Mouse (Mus musculus) T-helper 17 cell (primary cell): ENCODE data around the gene Mfsd11.
"Not testable (repeated sequence)": the region's sequence is repeated elsewhere in the genome, so short reads cannot be mapped to it uniquely, and the experiment has no call there.

Experiments used
- in situ Hi-C, 2 experiments: fragments of 300-600 bp; cut with MboI, MseI; formaldehyde crosslinking; loops; 1 replicate in 1 of 2; 2 replicates in 1 of 2; pipeline ENCODE4 v1.15.1; 2025; ENCODE audit warnings: high pct_unique_total_duplicates in 2 of 2

Mfsd11 gene

DNA sequence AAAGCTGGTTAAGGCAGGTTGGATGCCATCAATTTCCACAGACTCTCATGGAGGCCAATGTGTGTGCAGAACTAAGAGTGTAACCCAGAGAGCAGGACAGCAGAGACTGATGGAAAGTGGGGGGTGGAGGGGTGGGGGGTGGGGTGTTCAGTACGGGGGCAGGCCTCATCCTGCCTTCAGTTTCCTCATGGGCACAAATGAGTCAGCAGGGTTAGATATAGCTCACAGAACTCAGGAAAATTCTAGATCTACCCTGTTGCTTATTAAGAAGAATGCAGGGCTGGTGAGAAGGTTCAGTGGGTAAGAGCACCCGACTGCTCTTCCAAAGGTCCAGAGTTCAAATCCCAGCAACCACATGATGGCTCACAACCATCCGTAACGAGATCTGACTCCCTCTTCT is 17.4 kb downstream of the Mfsd11 start:
- in situ Hi-C loops: no loop called here

DNA sequence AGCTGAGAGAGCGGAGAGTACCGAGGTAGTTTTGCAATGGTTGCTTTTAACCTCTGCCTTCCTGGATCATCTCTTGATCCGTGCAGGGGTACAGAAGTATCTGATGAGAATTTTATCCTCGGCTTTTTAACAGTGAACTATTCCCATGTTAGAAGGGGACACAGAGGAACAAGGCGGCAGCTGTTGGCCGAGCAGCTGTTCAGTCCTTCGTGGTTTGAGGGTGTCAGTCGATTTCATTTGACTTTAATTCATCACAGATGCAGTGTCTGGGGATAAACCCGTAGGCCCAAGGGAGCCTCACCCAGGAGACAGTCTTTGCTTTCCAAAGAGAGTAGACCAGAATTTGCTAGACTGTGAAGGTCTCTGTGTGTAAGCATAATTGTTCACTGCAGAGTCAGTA is 19.3 kb downstream of the Mfsd11 start:
- in situ Hi-C loops: no loop called here

DNA sequence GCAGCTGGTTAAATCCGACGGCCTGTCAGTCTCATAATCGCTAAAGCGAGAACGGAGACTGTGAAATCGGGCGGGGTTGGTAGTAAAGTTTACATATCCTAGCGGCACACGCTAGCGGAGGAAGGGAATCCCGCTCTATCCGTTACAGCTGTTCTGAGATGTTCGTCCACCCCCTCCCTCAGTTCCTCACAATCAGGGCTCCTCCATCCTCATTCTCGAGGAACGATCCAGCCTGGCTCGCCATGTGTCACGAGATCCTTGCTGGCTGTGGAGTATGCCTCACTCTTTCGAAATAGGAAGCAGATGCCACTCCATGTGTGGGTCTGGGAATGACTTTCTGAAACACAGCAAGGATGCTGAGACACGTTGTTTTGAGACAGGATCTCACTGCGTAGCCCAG is 21.7 kb downstream of the Mfsd11 start:
- in situ Hi-C loops: no loop called here

DNA sequence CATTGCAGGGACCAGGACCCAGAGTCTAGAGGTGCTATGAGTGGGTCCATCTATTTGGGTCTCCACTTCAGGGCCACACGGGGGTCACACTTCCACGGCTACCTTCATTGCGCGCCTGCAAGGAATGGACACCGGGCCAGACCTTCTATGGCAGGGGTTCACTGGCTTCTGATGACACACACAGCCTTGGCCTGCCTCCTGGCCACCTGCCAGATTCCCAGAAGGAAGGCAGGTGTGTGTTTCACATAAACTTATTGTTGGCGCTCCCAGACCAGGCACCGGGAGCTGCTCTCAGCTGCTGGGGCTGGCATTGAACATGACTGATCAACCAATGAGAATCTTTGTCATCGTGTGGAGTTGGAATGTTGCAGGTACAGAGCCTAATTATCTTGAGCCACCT is 26.2 kb downstream of the Mfsd11 start:
- in situ Hi-C loops: no loop called here

DNA sequence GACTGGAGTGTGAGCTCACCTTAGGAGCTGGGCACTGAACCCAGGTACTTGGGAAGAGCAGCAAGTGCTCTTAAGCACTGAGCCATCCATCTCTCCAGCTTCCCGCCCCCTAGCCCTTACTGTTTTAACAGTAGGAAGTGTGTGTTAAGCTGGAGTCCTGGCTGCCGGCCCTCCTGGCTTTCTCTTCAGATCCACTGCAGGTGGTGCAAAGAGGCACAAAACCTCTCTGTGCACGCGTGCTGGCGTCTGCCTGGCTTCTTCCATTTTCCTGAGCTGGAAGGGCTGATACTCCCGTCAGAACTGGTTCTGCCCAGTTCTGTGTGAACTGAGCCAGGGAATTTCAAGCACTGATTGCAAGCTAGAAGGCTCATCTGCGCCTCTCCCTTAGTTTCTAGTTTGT is 28.6 kb downstream of the Mfsd11 start:
- in situ Hi-C loops: loop anchor here in 1 of 2 experiments (10.0 kb wide), 1 partner anchor 164 kb away; no protein-coding TSS in a partner anchor

DNA sequence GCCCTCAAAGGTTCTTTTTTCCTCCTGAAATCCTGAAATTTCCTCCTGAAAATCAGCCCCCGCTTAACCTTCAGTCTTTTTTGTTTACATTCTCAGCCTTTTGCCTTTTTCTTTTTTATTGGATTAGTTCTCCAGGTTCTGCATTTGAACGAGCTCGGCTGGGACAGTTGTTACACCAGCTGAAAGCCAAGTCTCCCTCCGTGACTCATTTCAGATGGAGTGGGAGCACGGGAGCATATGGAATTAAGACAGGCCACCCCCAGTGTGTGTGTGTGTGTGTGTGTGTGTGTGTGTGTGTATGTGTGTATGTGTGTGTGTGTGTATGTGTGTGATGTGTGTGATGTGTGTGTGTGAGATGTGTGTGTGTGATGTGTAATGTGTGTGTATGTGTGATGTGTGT is 29.2 kb downstream of the Mfsd11 start:
- in situ Hi-C loops: loop anchor here in 1 of 2 experiments (10.0 kb wide), 1 partner anchor 163 kb away; no protein-coding TSS in a partner anchor

DNA sequence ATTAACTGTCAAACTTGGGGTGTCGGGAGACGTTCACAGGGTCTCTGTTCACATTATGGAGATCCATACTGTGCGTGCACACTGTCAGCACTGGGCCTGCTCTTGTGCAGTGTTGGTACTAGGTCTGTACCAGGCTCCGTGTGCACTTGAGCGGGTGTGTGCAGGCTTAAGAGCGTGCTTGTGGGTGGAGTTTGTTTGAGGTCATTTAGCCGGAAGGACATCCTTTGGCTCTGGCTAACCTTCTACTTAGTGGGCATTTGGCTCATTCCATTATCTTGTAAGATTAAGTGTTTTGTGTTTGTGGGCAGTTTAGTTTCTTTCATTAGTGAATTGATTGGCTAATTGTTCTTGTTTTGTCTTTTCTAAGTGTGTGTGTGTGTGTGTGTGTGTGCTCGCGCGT is 30.2 kb downstream of the Mfsd11 start:
- in situ Hi-C loops: loop anchor here in 1 of 2 experiments (10.0 kb wide), 1 partner anchor 162 kb away; no protein-coding TSS in a partner anchor

DNA sequence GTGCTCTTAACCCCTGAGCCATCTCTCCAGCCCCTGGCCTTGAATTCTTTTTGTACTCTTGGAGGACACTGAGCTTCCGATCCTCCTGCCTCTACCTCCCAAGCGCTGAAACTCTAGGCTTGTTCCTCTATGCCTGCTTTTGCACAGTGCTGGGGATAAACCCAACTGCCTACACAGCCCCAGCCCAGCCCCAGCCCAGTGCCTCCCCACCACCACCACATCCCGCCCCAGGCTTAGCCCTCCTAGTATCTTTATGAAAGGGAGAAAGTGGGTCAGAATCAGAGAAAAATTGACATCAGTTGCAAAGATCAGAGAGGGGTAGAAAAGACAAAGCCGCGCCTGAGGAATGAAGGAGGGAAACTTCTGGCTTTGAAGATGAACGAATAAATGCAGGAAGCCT is 31.8 kb downstream of the Mfsd11 start:
- in situ Hi-C loops: loop anchor here in 1 of 2 experiments (10.0 kb wide), 1 partner anchor 161 kb away; no protein-coding TSS in a partner anchor

DNA sequence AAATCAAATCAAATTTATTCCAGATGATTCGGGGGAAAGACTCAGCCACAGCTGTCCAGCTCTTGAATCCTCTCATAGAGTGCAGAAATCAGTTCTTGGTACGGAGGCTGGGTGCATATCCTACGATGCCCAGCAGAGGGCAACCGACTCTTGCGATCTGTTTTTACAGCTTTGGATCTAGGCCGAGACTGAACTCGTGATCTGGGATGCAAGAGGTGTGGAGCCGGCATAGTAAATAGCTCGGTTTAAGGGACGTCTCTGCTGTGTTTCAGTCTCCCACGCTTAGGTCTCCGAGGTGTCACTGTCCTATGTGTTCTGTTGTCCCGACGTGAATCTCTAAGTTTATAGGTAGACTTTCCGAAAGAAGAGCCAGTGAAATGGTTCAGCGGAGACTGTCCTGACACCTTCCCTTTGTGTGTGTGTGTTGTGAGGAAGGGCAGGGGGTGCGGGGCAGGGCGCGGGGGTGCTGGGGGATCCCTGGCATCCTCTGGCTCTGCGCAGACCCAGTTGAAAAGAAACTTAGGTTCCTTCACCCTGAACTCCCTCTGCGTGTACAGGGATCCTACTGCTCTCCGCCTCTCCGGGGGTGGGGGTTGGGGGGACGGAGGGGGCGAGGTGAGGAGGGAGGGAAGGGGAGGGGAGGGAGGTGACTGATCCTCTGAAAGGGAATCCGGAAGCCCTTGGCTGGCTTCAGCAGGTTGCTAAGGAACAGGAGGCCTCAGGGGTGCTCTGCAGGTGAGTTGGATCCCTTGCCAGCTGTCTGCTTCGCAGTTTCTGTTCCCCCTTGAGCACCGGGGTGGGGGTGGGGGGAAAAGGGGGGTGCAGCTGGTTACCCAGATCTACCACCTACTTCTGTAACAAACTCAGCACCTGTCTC is 33.3 kb downstream of the Mfsd11 start:
- in situ Hi-C loops: loop anchor here in 1 of 2 experiments (10.0 kb wide), 1 partner anchor 159 kb away; no protein-coding TSS in a partner anchor

DNA sequence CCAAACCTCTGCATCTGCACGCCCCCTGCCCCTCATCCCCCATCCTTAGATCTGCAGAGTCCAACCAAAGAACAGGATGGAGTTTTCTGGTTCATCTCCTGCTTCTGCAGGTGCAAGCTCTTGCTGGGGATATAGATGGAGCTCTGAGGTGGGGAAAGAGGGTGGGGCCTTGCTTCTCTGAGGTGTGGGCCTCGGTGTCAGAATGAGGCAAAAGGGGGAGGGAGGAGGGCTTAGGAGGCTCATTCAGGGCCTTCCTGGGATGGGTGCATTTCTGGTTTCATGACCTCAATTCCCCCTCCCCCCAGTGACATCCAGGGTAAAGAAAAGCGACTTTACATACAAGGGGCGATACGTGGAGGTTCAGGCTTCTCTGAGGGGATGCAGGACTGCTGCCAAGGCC is 34.9 kb downstream of the Mfsd11 start:
- in situ Hi-C loops: loop anchor here in 1 of 2 experiments (10.0 kb wide), 1 partner anchor 158 kb away; no protein-coding TSS in a partner anchor

DNA sequence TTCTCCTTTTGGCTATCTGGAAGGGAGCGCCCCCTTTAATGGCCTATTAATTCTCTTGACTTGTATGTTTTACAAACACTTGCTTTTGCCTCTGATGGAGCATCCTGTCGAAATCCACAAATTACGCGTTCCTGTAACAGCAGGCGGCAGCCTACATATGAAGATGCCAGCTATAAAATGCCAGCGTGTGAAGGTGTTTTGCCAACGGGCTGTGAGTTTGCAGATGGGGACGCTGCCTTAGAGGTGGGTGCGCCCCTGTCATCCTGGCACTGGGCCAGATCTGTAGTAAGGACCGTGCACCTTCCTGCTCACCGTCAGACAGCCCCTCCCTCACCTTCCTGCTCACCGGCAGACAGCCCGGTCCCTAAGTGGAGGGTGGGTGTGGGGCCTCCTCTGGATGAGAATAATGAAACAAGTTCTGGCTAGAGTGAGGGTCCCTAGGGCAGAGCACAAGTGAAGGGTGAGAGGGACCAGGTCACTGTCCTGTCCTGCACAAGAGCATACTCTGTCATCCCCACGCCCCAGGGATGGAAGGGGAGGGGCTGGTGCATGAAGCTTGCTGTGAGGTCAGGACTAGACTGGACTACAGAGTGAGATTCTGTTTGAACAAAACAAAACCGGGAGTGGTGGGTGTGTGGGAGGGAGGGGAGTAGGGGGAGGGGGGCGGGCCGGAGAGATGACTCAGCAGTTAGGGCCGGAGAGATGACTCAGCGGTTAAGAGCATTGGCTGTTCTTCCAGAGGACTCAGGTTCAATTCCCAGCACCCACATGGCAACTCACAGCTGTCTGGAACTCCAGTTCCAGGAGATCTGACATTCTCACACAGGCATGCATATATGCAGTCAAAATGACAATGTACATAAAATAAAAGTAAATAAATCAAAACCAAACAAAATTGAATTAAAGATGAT is 41.5 kb downstream of the Mfsd11 start:
- in situ Hi-C loops: no loop called here

DNA sequence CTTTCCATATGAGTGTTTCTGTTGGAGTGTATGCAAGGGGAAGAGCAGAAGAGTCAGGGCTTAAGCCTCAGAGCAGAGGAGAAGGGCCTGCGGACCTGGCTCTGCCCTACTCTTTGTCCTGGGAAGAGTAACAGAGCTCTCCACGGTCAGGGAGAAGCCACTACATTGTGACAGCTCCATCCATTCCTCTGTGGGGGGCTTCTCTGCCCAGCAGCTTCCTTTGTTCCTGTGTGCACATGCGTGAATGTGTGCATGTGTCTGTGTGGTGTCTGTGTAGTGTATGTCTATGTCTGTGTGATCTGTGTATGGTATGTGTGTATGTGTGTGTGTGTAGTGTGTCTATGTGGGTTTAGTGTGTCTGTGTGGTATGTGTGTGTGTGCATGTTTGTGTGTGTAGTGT is 43.2 kb downstream of the Mfsd11 start:
- in situ Hi-C loops: no loop called here

DNA sequence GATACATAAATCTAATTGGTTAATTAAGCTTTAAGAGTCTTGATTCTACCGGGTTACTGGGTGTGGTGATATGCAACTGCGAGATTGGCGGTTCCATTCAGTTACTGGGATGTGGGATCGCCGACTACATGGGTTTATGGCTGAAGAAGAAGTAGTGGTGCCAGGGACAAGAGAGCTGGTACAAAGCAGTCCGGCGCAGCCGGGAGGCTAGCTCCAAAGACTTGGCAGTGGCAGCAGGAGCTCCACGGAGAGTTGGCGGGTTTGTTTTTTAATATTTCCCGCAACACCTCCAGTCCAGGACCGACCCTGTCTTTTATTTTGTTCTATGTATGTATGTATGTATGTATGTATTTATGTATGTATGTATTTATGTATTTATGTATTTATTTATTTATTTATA is 47.0 kb downstream of the Mfsd11 start:
- in situ Hi-C loops: no loop called here

DNA sequence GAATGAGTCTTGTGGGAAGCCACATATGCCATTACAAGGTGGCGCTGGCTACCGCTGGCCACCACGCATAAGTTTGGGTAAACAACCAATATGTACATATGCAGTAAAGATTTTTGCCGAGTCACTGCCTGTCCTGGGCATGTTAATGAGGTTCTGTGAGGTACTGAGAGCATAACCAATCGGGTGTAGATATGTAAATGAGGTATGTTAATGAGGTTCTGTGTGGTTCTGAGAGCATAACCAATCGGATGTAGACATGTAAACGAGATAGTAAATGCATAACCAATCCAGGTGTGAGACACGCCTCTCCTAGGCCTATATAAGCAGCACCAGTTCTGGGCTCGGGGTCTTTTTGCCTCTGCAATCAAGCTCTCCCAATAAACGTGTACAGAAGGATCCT is 50.3 kb downstream of the Mfsd11 start:
- in situ Hi-C loops: not testable (repeated sequence)

DNA sequence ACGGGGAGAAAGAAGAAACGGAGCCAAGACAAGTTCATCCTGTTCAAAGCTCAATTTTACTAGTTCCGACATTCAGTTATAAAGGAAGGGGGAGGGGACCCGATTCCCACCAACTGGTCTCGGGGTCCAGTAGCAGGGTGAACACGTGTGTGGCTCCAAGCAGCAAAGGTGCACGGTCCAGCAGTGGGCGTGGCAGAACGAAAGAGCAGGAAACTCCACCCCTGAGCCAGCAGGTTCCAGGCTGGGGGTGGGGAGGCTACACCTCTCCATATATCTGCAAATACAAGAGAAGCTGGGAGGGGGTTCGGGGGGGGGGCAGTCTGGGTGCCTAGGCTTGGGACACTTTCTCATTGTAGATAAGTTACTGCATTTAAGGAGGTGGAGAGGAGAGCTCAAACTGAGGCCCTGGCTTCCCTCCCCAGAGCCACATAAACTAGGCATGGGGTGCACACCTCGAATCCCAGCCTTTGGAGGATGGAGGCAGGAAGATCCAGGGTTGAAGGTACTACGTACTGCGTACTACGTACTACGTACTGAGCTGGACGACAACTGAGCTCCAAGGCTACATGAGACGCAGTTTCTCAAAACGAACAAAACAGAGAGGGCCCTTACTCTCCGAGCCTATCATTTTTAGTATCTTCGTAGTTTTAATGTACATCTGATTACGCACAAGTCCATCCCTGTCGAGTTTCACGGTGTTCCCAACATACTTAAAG is 53.7 kb downstream of the Mfsd11 start:
- in situ Hi-C loops: no loop called here

DNA sequence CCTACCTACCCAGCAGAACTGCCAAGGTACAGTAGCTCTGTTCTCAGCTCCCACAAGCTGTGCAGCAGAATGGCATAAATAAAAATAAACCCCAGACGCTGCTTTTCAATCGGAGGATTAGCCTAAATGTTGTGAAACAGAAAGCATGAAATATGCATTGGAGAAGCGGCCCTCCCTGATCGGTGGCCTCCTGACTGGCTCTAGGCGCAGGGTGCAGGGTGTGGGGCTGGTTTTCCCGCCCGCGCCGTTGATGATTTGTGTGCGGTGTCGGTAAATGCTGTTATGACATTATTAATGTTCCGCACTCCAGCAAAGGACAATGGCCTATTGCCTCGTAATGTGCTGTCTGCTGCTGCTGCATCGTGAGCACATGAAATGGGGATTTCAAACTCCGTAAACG is 61.3 kb downstream of the Mfsd11 start:
- in situ Hi-C loops: no loop called here

DNA sequence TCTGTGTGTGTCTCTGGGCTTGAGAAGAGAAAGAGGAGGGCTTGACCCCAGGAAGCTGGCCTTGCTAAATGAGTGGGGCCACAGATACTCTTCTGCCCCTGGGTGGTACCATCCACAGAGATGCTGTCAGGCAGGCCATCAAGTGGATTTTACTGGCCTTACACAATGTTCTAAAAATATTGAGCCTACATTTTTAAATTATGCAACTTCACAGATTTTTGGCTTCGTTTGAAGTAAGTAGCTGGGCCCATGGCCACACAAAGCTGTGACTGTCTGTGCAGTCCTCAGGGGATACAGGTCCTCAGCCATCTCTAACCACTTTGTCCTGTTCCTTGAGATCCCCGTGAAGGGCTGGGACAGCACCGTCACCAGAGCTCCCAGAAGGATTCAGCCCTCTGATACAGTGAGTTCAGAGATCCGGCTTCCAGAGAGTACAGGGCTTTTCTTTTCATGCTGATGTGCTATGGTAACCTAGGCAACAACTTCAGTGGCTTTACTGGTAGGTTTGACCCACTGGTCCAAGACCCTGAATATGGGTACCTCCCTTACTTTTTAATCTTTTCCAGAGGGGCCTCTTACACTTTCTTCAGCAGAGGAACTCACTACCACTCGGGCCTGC is 62.1 kb downstream of the Mfsd11 start:
- in situ Hi-C loops: no loop called here

DNA sequence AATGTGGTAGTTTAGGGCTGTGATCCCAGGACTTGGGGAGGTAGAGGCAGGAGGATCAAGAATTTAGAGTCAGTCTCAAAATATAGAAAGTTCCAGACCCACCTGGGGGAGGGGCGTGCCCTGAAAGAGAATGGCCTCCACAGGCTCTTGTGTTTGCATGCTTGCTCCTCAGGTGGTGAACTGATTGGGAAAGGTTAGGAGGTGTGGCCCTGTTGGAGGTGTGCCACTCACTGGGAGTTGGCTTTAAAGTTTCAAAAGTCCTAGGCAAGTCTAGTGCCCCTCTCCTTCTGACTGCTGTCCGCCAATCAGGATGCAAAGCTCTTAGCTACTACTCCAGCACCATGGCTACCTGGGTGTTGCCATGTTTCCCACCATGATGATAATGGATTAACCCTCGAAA is 63.0 kb downstream of the Mfsd11 start:
- in situ Hi-C loops: no loop called here

DNA sequence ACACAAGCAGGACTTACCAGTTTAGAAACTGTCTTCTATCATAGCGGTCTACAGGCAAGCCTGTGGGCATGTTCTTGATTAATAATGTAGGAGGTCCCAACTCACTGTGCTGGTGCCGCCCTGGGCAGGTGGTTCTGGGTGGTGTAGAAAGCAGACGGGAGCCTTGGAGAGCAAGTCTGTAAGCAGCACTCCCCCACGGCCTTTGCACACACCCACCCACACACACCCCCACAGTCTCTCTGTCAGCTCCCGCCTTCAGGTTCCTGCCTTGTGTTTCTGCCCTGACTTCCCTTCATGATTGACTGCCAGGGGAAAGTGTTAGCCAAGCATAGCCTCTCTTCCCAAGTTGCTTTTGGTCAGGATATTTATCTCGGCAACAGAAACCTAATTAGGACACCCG is 65.1 kb downstream of the Mfsd11 start:
- in situ Hi-C loops: no loop called here

DNA sequence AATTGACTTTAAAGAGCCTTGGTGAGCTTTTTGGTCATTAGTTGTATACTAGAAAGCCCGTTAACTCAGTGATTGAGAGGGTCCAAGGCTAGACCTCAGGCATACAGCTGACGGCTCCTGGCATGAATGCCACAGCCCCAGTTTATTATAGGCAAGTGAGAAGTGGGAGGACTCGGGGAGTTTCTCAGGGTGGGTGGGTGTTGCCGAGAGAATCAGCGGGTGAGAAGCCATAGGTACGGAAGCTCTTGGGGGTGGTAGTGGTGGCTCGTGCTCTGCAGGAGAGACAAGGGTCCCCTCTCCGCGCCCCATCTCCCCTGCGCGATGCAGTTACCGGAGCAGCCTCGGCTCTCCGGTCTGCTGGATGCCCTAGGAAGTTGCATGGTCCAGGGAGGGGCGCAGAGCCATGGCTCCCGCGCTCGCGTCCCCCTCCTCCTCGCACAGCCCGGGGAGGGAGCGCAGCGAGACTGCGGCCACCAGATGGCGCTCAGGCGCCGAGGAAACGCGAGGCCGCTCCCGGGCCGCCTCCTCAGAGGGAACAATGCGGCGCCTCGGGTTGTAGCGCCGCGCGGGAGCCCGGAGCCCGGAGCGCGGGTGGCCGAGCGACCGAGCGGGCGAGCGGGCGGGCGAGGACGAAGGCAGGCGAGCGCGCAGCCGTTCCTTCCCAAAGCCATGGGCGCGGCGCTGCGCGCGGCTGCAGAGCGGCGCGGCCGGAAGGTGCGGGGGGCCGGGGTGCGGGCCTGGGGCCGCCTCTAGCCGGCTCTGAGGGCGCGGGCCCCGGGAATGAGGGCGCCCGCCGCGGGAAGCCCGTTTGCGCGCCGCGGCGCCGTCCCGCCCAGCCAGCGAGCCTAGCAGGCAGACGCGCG is 66.3 kb downstream of the Mfsd11 start, which contains the start of gene Mgat5b:
TSS of gene Mgat5b (plus strand) at position 541 of the 863 bp plus-strand sequence.
- in situ Hi-C loops: no loop called here
